Comparison of ENCODE assay signal across 8 mouse cellular contexts in genomic region chr12:16805511-16805910, GRCm38 (mm10). TPM values are rescaled to one million over a fixed set of nuclear protein-coding genes. Genes with fewer than 3 reads are reported as not detected.
DNase-seq lines count a peak whose midpoint lies in the region; ATAC-seq and TF ChIP-seq lines count a peak whose summit lies in the region.

No protein-coding gene starts in this region.

- ATAC-seq in forebrain, embryonic 13.5 days, result peak; percentile 80
- ATAC-seq in lung, embryonic 15.5 days (ENCODE audit: borderline replicate concordance, extremely low read depth, low FRiP score, low TSS enrichment), result peak; percentile 46; the same call in 1 of the 2 replicates

- no peaks in the 10 kb centered on the region for H3K36me3 ChIP-seq in forebrain, embryonic 13.5 days (ENCODE audit: poor library complexity, severe bottlenecking)
- H3K36me3 ChIP-seq in lung, embryonic 15.5 days, result no peaks in the 10 kb centered on the region

- H3K4me3 ChIP-seq in forebrain, embryonic 13.5 days, result no peak overlapping the region
- no peak overlapping the region for H3K4me3 ChIP-seq in layer of hippocampus, adult 2 months
- no peak overlapping the region for H3K4me3 ChIP-seq in lung, embryonic 15.5 days

- DNase-seq in MEL-GATA-1-ER (ENCODE audit: extremely low read depth, low read depth), result peak; percentile 47
- peak; percentile 58 for DNase-seq in c-Kit-positive CD71-positive TER-119-negative erythroid progenitor cells, embryonic 14.5 days (ENCODE audit: low read depth)
- DNase-seq in heart, postnatal 4 days, result peak; percentile 89
- DNase-seq in layer of hippocampus, adult 2 months (ENCODE audit: low spot score in 2 of 2), result peak; percentile 74 to 84
- DNase-seq in ovary, postnatal 10 days (ENCODE audit: low spot score), result peak; percentile 56
- peak; percentile 50 to 83 for DNase-seq in thymus, postnatal 10 days (ENCODE audit: low spot score in 2 of 2)

- peak; percentile 79 for TF ChIP-seq CTCF in layer of hippocampus, adult 2 months (conservative IDR thresholded peaks at IDR 0.05)

- H3K4me1 ChIP-seq in forebrain, embryonic 13.5 days, result peaks cover 19% of the 10 kb centered on the region
- peaks cover 4% of the 10 kb centered on the region for H3K4me1 ChIP-seq in lung, embryonic 15.5 days

- no peak overlapping the region for H3K27ac ChIP-seq in forebrain, embryonic 13.5 days
- no peak overlapping the region for H3K27ac ChIP-seq in layer of hippocampus, adult 2 months
- H3K27ac ChIP-seq in lung, embryonic 15.5 days, result no peak overlapping the region

- 3% methylated on average over 5 of the region's 5 CpGs for WGBS in forebrain, embryonic 13.5 days
- WGBS in lung, embryonic 15.5 days, result 6% methylated on average over 5 of the region's 5 CpGs

- no peak overlapping the region for H3K9ac ChIP-seq in forebrain, embryonic 13.5 days
- H3K9ac ChIP-seq in lung, embryonic 15.5 days, result no peak overlapping the region

- H3K9me3 ChIP-seq in forebrain, embryonic 13.5 days (replicated peaks), result no peaks in the 10 kb centered on the region
- H3K9me3 ChIP-seq in lung, embryonic 15.5 days, result no peaks in the 10 kb centered on the region

- no peak overlapping the region for H3K4me2 ChIP-seq in forebrain, embryonic 13.5 days
- H3K4me2 ChIP-seq in lung, embryonic 15.5 days, result no peak overlapping the region

- peaks cover 79% of the 10 kb centered on the region for H3K27me3 ChIP-seq in forebrain, embryonic 13.5 days
- peaks cover 32% of the 10 kb centered on the region; the same call in 1 of the 2 replicates for H3K27me3 ChIP-seq in lung, embryonic 15.5 days

RNA-seq across cellular contexts. Expression of gene Greb1, which starts 4.8 kb away (rescaled TPM):
- 0.85 and 0.97 TPM in 2 replicates for polyA plus RNA-seq in forebrain, embryonic 13.5 days (2015; fragmentation: Nextera tagmentation; extraction: Ambion mirVana)
- under 1 TPM; 0.10 to 0.54 TPM for total RNA-seq in heart, postnatal 4 days (2021)
- under 1 TPM; 0.27 to 0.38 TPM for total RNA-seq in layer of hippocampus, adult 2 months (2021)
- polyA plus RNA-seq in lung, embryonic 15.5 days (2015; fragmentation: Nextera tagmentation; extraction: Ambion mirVana), result 2.9 and 3.6 TPM in 2 replicates

RNA-seq across cellular contexts. Expression of gene E2f6, which starts 5.3 kb away (rescaled TPM):
- polyA plus RNA-seq in forebrain, embryonic 13.5 days (2015; fragmentation: Nextera tagmentation; extraction: Ambion mirVana), result 43.3 and 51.8 TPM in 2 replicates
- total RNA-seq in heart, postnatal 4 days (2021), result 10 to 100 TPM; 51.1 to 53.6 TPM
- total RNA-seq in layer of hippocampus, adult 2 months (2021), result 10 to 100 TPM; 28.3 to 32.7 TPM
- polyA plus RNA-seq in lung, embryonic 15.5 days (2015; fragmentation: Nextera tagmentation; extraction: Ambion mirVana), result 38.4 and 38.9 TPM in 2 replicates
